Mouse (Mus musculus) liver, embryonic 15.5 days (tissue): ENCODE data around the gene Sarm1. TPM values are rescaled to one million over a fixed set of nuclear protein-coding genes. Genes with fewer than 3 reads are reported as not detected.
"Not testable (repeated sequence)": the region's sequence is repeated elsewhere in the genome, so short reads cannot be mapped to it uniquely, and the experiment has no call there.

Experiments used
- ATAC-seq: fragments of 200-750 bp; cut with Nextera tagmentation; 2 replicates; pipeline ENCODE4 v1.8.0; 2017; ENCODE audit warnings: moderate number of reproducible peaks, mild to moderate bottlenecking, moderate library complexity; ENCODE audit not compliant: insufficient read depth
- H3K27ac ChIP-seq: fragments of 300-500 bp; sonication (generic); replicated peaks from 2 replicates; pipeline ENCODE4 v1.5.1; 2015; ENCODE audit warnings: mild to moderate bottlenecking, inconsistent platforms
- H3K27me3 ChIP-seq: fragments of 300-500 bp; sonication (generic); 2 replicates; pipeline ENCODE4 v1.6.1; 2015; ENCODE audit warnings: mild to moderate bottlenecking, inconsistent platforms
- H3K36me3 ChIP-seq: fragments of 300-500 bp; sonication (generic); replicated peaks from 2 replicates; pipeline ENCODE4 v1.6.1; 2015; ENCODE audit warnings: moderate library complexity, mild to moderate bottlenecking, inconsistent platforms
- H3K4me1 ChIP-seq: fragments of 300-500 bp; sonication (generic); replicated peaks from 2 replicates; pipeline ENCODE4 v1.6.1; 2015; ENCODE audit warnings: inconsistent platforms
- H3K4me2 ChIP-seq: fragments of 300-500 bp; sonication (generic); 2 replicates; pipeline ENCODE4 v1.6.1; 2015; ENCODE audit warnings: moderate library complexity, mild to moderate bottlenecking, inconsistent platforms
- H3K4me3 ChIP-seq: fragments of 300-500 bp; sonication (generic); replicated peaks from 2 replicates; pipeline ENCODE4 v1.5.1; 2015; ENCODE audit warnings: mild to moderate bottlenecking, inconsistent platforms
- H3K9ac ChIP-seq: fragments of 300-500 bp; sonication (generic); 2 replicates; pipeline ENCODE4 v1.6.1; 2015; ENCODE audit warnings: moderate library complexity, mild to moderate bottlenecking, inconsistent platforms
- H3K9me3 ChIP-seq: fragments of 300-500 bp; sonication (generic); replicated peaks from 2 replicates; pipeline ENCODE4 v1.6.1; 2016; ENCODE audit warnings: inconsistent platforms
- WGBS: fragments of 180-500 bp; shearing (Covaris S2); methylation state at CpG from one replicate; pipeline ENCODE4 v1.1.7; 2015; ENCODE audit warnings: mixed read lengths; ENCODE audit not compliant: insufficient replicate concordance; 5-methylcytosine and 5-hydroxymethylcytosine counted together
- polyA plus RNA-seq: library from polyadenylated mRNA; unstranded; fragments of >200 nt; fragmentation: Nextera tagmentation; extraction: Ambion mirVana; gene quantifications from 2 replicates; pipeline ENCODE4 v1.2.1, GENCODE M21; 2015

The Sarm1 gene
- 0.17 and 0.20 TPM in 2 replicates for polyA plus RNA-seq

GRCm38 (mm10) chr11:78497544-78498522 is at the start of gene Sarm1:
TSS of gene Sarm1 (minus strand) at chr11:78497754.
- H3K4me1 ChIP-seq, result peaks cover 22% of the 10 kb centered on the region
- H3K4me2 ChIP-seq, result peak within 1 kb of the TSS; percentile 69
- no peaks in the 10 kb centered on the region for H3K36me3 ChIP-seq
- H3K27me3 ChIP-seq, result peaks cover 81% of the 10 kb centered on the region
- peak within 1 kb of the TSS; percentile 47 for H3K4me3 ChIP-seq
- no peaks in the 10 kb centered on the region for H3K9me3 ChIP-seq
- H3K27ac ChIP-seq, result peak within 1 kb of the TSS; percentile 53
- peak; percentile 66 for ATAC-seq
- H3K9ac ChIP-seq, result no peak within 1 kb of the TSS
- WGBS, result 3% methylated on average over 36 of the region's 36 CpGs

- WGBS, result 33% methylated on average over 8 of the region's 8 CpGs
- no peak for ATAC-seq
- H3K27ac ChIP-seq, result no peak overlapping the region
- peaks cover 43% of the 10 kb centered on the region for H3K4me1 ChIP-seq
- H3K9me3 ChIP-seq, result no peaks in the 10 kb centered on the region
- H3K36me3 ChIP-seq, result peaks cover 50% of the 10 kb centered on the region
- H3K4me3 ChIP-seq, result no peak overlapping the region
- no peaks in the 10 kb centered on the region for H3K27me3 ChIP-seq
- no peak overlapping the region for H3K4me2 ChIP-seq
- H3K9ac ChIP-seq, result no peak overlapping the region
Observed at GRCm38 (mm10) chr11:78545181-78545580, 47.6 kb upstream of the Sarm1 start.

GRCm38 (mm10) chr11:78544449-78545111 is 47.0 kb upstream of the Sarm1 start:
- no peaks in the 10 kb centered on the region for H3K9me3 ChIP-seq
- peaks cover 56% of the 10 kb centered on the region for H3K36me3 ChIP-seq
- H3K4me3 ChIP-seq, result no peak overlapping the region
- no peak overlapping the region for H3K4me2 ChIP-seq
- WGBS, result 91% methylated on average over 7 of the region's 7 CpGs
- H3K9ac ChIP-seq, result no peak overlapping the region
- ATAC-seq, result no peak
- no peaks in the 10 kb centered on the region for H3K27me3 ChIP-seq
- H3K27ac ChIP-seq, result no peak overlapping the region
- peaks cover 37% of the 10 kb centered on the region for H3K4me1 ChIP-seq

- Histone ChIP-seq H3K9me3 (no peaks in the 10 kb centered on the region), H3K4me1 (peaks cover 38% of the 10 kb centered on the region), H3K36me3 (peaks cover 65% of the 10 kb centered on the region), H3K27ac (no peak overlapping the region), H3K27me3 (no peaks in the 10 kb centered on the region), H3K4me2 (no peak overlapping the region), H3K9ac (no peak overlapping the region), H3K4me3 (no peak overlapping the region)
- ATAC-seq, result no peak
- WGBS, result 66% methylated on average over 3 of the region's 3 CpGs
Observed at GRCm38 (mm10) chr11:78540358-78540757, 42.8 kb upstream of the Sarm1 start.

GRCm38 (mm10) chr11:78536690-78537084 is 39.1 kb upstream of the Sarm1 start:
- Histone ChIP-seq H3K27ac (peak overlapping the region; percentile 90), H3K9me3 (no peaks in the 10 kb centered on the region), H3K4me3 (peak overlapping the region; percentile 86), H3K9ac (peak overlapping the region; percentile 87), H3K4me1 (peaks cover 45% of the 10 kb centered on the region), H3K4me2 (peak overlapping the region; percentile 95), H3K27me3 (no peaks in the 10 kb centered on the region), H3K36me3 (peaks cover 32% of the 10 kb centered on the region)
- WGBS, result under 1% methylated on average over 14 of the region's 14 CpGs
- ATAC-seq, result no peak

- peak within 1 kb of the TSS; percentile 95 for H3K4me2 ChIP-seq
- peaks cover 45% of the 10 kb centered on the region for H3K4me1 ChIP-seq
- H3K4me3 ChIP-seq, result peak within 1 kb of the TSS; percentile 86
- H3K9ac ChIP-seq, result peak within 1 kb of the TSS; percentile 87
- H3K36me3 ChIP-seq, result peaks cover 28% of the 10 kb centered on the region
- no peaks in the 10 kb centered on the region for H3K9me3 ChIP-seq
- H3K27ac ChIP-seq, result peak within 1 kb of the TSS; percentile 90
- under 1% methylated on average over 52 of the region's 52 CpGs for WGBS
- no peaks in the 10 kb centered on the region for H3K27me3 ChIP-seq
- ATAC-seq, result peak; percentile 95
Observed at GRCm38 (mm10) chr11:78536080-78536689, 38.6 kb upstream of the Sarm1 start, which contains the start of the genes Tnfaip1 and Ift20. TSS of gene Tnfaip1 (minus strand) at chr11:78536332. TSS of gene Ift20 (plus strand) at chr11:78536361.

GRCm38 (mm10) chr11:78535376-78536079 is 38.0 kb upstream of the Sarm1 start:
- peak overlapping the region; percentile 95 for H3K4me2 ChIP-seq
- H3K27me3 ChIP-seq, result no peaks in the 10 kb centered on the region
- peak overlapping the region; percentile 67 for H3K9ac ChIP-seq
- peaks cover 22% of the 10 kb centered on the region for H3K36me3 ChIP-seq
- H3K4me1 ChIP-seq, result peaks cover 45% of the 10 kb centered on the region
- H3K9me3 ChIP-seq, result no peaks in the 10 kb centered on the region
- no peak for ATAC-seq
- H3K4me3 ChIP-seq, result peak overlapping the region; percentile 86
- WGBS, result 1% methylated on average over 23 of the region's 23 CpGs
- peak overlapping the region; percentile 90 for H3K27ac ChIP-seq

- H3K27me3 ChIP-seq, result no peaks in the 10 kb centered on the region
- peak overlapping the region; percentile 95 for H3K4me2 ChIP-seq
- H3K4me3 ChIP-seq, result no peak overlapping the region; the same call in 1 of the 2 replicates
- 61% methylated on average over 4 of the region's 4 CpGs for WGBS
- no peaks in the 10 kb centered on the region for H3K9me3 ChIP-seq
- H3K4me1 ChIP-seq, result peaks cover 45% of the 10 kb centered on the region
- no peak overlapping the region for H3K9ac ChIP-seq
- peaks cover 16% of the 10 kb centered on the region for H3K36me3 ChIP-seq
- ATAC-seq, result no peak
- H3K27ac ChIP-seq, result no peak overlapping the region
Observed at GRCm38 (mm10) chr11:78534516-78534915, 37.0 kb upstream of the Sarm1 start.

- Histone ChIP-seq H3K36me3 (peaks cover 23% of the 10 kb centered on the region; the same call in 1 of the 2 replicates), H3K4me1 (peaks cover 19% of the 10 kb centered on the region)
- 66% methylated on average over 10 of the region's 10 CpGs for WGBS
- H3K9me3 ChIP-seq, H3K4me2 ChIP-seq, H3K27me3 ChIP-seq, H3K4me3 ChIP-seq, H3K27ac ChIP-seq, H3K9ac ChIP-seq, ATAC-seq: not testable (repeated sequence)
Observed at GRCm38 (mm10) chr11:78531515-78531914, 34.0 kb upstream of the Sarm1 start.

GRCm38 (mm10) chr11:78531046-78531445 is 33.5 kb upstream of the Sarm1 start:
- Histone ChIP-seq H3K9ac (no peak overlapping the region), H3K4me2 (no peak overlapping the region), H3K27me3 (no peaks in the 10 kb centered on the region), H3K36me3 (peaks cover 28% of the 10 kb centered on the region), H3K9me3 (no peaks in the 10 kb centered on the region), H3K4me3 (no peak overlapping the region), H3K27ac (no peak overlapping the region; the same call in 1 of the 2 replicates), H3K4me1 (peaks cover 19% of the 10 kb centered on the region)
- ATAC-seq, result no peak
- WGBS, result 52% methylated on average over 6 of the region's 6 CpGs
